Mouse (Mus musculus): ENCODE results near the gene Tril. TPM values are rescaled to one million over a fixed set of nuclear protein-coding genes. Genes with fewer than 3 reads are reported as not detected.

Tril gene
- polyA plus RNA-seq, 1 experiment from 2014 or later = 94.9 TPM

DNA sequence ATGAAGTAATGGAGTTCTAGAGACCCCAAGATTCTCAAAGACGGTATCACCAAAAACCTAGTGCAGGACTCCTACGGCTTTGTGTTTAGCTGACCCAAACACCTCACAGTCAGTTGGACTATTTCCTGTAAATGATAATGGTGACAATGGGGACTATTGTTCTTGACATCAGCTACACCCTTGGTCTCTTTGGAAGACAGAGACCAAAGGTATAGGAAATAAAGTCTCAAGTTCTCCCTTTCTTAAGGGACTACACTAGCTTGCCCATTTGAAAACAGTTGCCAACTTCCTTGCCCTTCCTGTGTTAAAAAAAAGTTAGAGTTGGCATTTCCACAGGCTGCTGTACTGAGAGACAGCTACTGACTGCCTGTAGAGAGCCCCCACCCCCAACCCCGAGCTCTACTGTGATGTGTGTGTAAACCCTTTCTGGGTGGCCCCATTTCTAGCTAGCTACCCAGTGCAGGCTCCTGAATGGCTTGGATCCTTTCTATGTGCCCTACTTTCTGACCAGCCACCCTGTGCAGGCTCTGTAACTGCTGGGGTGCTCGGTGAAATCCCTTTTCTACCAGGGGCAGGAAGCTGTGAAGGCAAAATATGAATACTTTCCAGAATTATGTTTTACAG lies 19.2 kb downstream of the Tril start:
- no peak overlapping the region for H3K4me3 ChIP-seq (ENCODE audit: low read length)
- WGBS = 63% methylated on average over 4 of the region's 4 CpGs

DNA sequence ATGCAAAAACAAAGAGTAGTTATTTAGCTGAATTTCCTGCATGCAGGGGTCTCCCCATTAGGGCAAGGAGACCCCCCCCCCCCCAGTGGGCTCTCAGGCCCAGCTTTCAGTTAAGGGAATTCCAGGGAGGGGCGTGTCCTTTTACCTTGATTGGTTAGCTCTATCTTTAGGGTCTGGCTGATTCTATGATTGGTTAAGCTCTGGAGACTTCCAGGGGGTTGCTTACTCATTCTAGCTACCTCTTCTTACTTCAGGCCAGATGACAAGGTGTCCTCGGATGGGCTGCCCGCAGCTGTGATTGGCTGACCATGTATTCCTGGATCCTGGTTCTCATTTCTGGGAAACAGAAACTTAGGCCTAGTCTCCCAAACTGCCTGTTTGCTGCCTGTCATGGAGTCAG lies 21.8 kb downstream of the Tril start:
- Histone ChIP-seq H3K4me1 (ENCODE audit: control insufficient read depth, insufficient read depth, low read length) (peaks cover 9% of the 10 kb centered on the region; the same call in 1 of the 2 replicates), H3K27me3 (ENCODE audit: control insufficient read depth, insufficient read depth, low read length) (no peaks in the 10 kb centered on the region), H3K9me3 (ENCODE audit: control insufficient read depth, low read length) (no peaks in the 10 kb centered on the region), H3K27ac (ENCODE audit: low read depth, low read length) (no peak overlapping the region), H3K9ac (ENCODE audit: low read depth, low read length) (no peak overlapping the region), H3K36me3 (ENCODE audit: control insufficient read depth, insufficient read depth, low read length) (no peaks in the 10 kb centered on the region), H3K4me2 (replicated peaks; ENCODE audit: low read depth, low read length) (no peak overlapping the region), H3K4me3 (ENCODE audit: low read length) (no peak overlapping the region)
- ATAC-seq (ENCODE audit: low FRiP score, low TSS enrichment) = no peak
- WGBS = 84% methylated on average over 3 of the region's 3 CpGs

More for the DNA sequence above, 19.2 kb downstream of the Tril start:
- Histone ChIP-seq H3K27me3 (ENCODE audit: control insufficient read depth, insufficient read depth, low read length) (no peaks in the 10 kb centered on the region), H3K27ac (ENCODE audit: low read depth, low read length) (no peak overlapping the region), H3K4me2 (replicated peaks; ENCODE audit: low read depth, low read length) (no peak overlapping the region), H3K4me1 (ENCODE audit: control insufficient read depth, insufficient read depth, low read length) (peaks cover 7% of the 10 kb centered on the region), H3K36me3 (ENCODE audit: control insufficient read depth, insufficient read depth, low read length) (no peaks in the 10 kb centered on the region), H3K9me3 (ENCODE audit: control insufficient read depth, low read length) (no peaks in the 10 kb centered on the region), H3K9ac (ENCODE audit: low read depth, low read length) (no peak overlapping the region)
- no peak for ATAC-seq (ENCODE audit: low FRiP score, low TSS enrichment)

DNA sequence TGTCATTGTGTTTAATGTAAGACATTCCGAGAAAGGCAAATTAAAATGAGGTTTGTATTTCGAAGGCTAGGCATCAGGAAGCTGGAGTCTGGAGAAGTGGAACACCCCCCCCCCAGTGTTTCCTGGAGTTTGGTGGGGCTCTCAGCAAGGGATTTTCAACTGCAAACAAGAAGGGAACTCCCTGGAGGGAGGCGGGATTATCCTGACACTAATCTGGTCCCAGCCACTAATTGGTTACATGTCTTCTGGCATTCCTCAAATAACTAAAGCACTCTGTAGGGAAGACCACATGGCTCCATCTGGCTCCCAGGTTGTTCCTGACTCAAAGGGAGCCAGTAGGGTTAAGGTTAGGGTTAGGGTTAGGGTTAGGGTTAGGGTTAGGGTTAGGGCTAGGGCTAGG lies 23.8 kb downstream of the Tril start:
- 82% methylated on average over 3 of the region's 3 CpGs for WGBS
- H3K9me3 ChIP-seq (ENCODE audit: control insufficient read depth, low read length) = no peaks in the 10 kb centered on the region
- H3K4me3 ChIP-seq (ENCODE audit: low read length) = no peak overlapping the region
- H3K9ac ChIP-seq (ENCODE audit: low read depth, low read length) = no peak overlapping the region
- no peak overlapping the region for H3K27ac ChIP-seq (ENCODE audit: low read depth, low read length)
- peaks cover 6% of the 10 kb centered on the region; the same call in 1 of the 2 replicates for H3K4me1 ChIP-seq (ENCODE audit: control insufficient read depth, insufficient read depth, low read length)
- ATAC-seq (ENCODE audit: low FRiP score, low TSS enrichment) = no peak
- H3K4me2 ChIP-seq (replicated peaks; ENCODE audit: low read depth, low read length) = no peak overlapping the region
- H3K27me3 ChIP-seq (ENCODE audit: control insufficient read depth, insufficient read depth, low read length) = no peaks in the 10 kb centered on the region
- no peaks in the 10 kb centered on the region for H3K36me3 ChIP-seq (ENCODE audit: control insufficient read depth, insufficient read depth, low read length)

DNA sequence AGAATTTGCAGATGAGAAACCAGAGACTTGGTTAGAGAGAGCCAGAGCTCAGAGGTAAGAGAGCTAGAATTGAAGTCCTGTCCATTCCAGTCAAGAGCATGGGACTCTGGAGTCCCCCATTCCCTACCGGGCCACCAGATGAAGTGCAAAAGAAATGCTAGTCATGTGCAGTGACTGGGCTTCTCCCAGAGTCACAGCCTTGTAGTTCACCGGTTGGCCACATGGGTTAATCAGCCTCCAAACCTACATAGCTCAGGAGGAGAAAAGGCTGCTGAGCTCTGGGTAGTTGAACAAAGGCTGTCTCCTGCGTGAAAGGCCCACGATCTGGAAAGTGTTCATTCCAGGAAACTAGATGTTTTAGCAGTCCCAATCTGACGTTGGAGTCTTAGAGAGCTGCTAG lies 24.8 kb downstream of the Tril start:
- Histone ChIP-seq H3K27ac (ENCODE audit: low read depth, low read length) (no peak overlapping the region), H3K4me3 (ENCODE audit: low read length) (no peak overlapping the region), H3K9ac (ENCODE audit: low read depth, low read length) (no peak overlapping the region), H3K4me1 (ENCODE audit: control insufficient read depth, insufficient read depth, low read length) (peaks cover 6% of the 10 kb centered on the region; the same call in 1 of the 2 replicates), H3K36me3 (ENCODE audit: control insufficient read depth, insufficient read depth, low read length) (no peaks in the 10 kb centered on the region), H3K9me3 (ENCODE audit: control insufficient read depth, low read length) (no peaks in the 10 kb centered on the region), H3K27me3 (ENCODE audit: control insufficient read depth, insufficient read depth, low read length) (no peaks in the 10 kb centered on the region), H3K4me2 (replicated peaks; ENCODE audit: low read depth, low read length) (no peak overlapping the region)
- WGBS = 13% methylated on average over 5 of the region's 5 CpGs
- peak; percentile 75; the same call in 1 of the 2 replicates for ATAC-seq (ENCODE audit: low FRiP score, low TSS enrichment)

DNA sequence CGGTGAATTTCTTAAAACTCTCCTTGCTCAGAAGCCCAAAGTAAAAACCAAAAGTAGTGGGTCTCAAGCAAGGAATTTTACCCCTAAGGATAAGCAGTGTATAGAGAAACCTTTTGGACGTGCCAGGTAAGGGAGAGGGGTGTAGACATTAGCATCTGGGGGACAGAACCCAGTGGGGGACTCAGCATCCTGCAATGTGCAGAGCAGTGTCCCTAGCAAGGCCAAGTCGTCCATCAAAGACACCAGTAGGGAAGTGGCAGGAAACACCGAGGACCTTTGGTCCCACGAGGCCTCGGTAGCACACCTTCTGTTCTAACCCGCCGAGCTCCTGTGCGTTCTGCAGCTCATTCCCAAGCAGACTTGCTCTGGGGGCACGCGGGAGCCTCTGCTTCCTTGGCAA lies 25.6 kb downstream of the Tril start:
- Histone ChIP-seq H3K27me3 (ENCODE audit: control insufficient read depth, insufficient read depth, low read length) (no peaks in the 10 kb centered on the region), H3K4me1 (ENCODE audit: control insufficient read depth, insufficient read depth, low read length) (peaks cover 6% of the 10 kb centered on the region; the same call in 1 of the 2 replicates), H3K4me3 (ENCODE audit: low read length) (no peak overlapping the region), H3K27ac (ENCODE audit: low read depth, low read length) (no peak overlapping the region), H3K9me3 (ENCODE audit: control insufficient read depth, low read length) (no peaks in the 10 kb centered on the region), H3K9ac (ENCODE audit: low read depth, low read length) (peak overlapping the region; percentile 12; the same call in 1 of the 2 replicates), H3K36me3 (ENCODE audit: control insufficient read depth, insufficient read depth, low read length) (no peaks in the 10 kb centered on the region), H3K4me2 (replicated peaks; ENCODE audit: low read depth, low read length) (peak overlapping the region; percentile 30; the same call in 1 of the 2 replicates)
- WGBS = 38% methylated on average over 11 of the region's 11 CpGs
- no peak for ATAC-seq (ENCODE audit: low FRiP score, low TSS enrichment)

DNA sequence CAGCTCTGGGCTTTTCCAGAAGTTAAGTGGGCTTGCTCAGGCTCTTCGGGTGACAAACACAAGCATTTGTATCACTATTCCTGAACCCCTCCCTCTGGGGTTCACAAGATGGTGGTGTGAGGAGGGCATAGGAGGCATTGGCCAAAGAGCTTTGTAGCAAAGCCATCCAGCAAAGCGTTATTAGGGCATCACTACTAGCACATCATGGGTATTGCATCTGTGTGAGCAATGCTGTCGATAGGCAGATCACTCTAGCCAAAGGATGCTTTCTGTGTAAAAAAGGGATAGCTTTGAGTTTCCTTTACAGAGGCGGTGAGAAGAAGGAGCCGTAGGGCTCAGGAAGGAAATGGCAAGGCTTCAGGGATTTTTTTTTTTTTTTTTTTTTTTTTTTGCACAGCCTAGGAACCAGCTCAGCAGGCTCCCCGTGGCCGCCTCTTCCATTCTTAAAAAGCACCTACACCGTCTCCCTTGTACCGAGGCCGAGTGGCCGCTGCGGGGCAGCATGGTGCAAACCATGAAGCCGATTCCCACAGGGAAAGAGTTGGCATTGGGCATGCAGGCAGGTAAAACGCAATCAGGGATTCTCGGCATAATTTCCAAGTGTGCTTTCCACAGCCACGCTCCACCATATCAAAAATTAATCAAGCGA lies 26.2 kb downstream of the Tril start:
- Histone ChIP-seq H3K9me3 (ENCODE audit: control insufficient read depth, low read length) (no peaks in the 10 kb centered on the region), H3K27ac (ENCODE audit: low read depth, low read length) (no peak overlapping the region), H3K9ac (ENCODE audit: low read depth, low read length) (no peak overlapping the region), H3K27me3 (ENCODE audit: control insufficient read depth, insufficient read depth, low read length) (no peaks in the 10 kb centered on the region), H3K4me2 (replicated peaks; ENCODE audit: low read depth, low read length) (peak overlapping the region; percentile 30; the same call in 1 of the 2 replicates), H3K36me3 (ENCODE audit: control insufficient read depth, insufficient read depth, low read length) (no peaks in the 10 kb centered on the region), H3K4me1 (ENCODE audit: control insufficient read depth, insufficient read depth, low read length) (peaks cover 6% of the 10 kb centered on the region; the same call in 1 of the 2 replicates), H3K4me3 (ENCODE audit: low read length) (no peak overlapping the region)
- peak; percentile 73; the same call in 1 of the 2 replicates for ATAC-seq (ENCODE audit: low FRiP score, low TSS enrichment)
- WGBS = 16% methylated on average over 17 of the region's 17 CpGs

DNA sequence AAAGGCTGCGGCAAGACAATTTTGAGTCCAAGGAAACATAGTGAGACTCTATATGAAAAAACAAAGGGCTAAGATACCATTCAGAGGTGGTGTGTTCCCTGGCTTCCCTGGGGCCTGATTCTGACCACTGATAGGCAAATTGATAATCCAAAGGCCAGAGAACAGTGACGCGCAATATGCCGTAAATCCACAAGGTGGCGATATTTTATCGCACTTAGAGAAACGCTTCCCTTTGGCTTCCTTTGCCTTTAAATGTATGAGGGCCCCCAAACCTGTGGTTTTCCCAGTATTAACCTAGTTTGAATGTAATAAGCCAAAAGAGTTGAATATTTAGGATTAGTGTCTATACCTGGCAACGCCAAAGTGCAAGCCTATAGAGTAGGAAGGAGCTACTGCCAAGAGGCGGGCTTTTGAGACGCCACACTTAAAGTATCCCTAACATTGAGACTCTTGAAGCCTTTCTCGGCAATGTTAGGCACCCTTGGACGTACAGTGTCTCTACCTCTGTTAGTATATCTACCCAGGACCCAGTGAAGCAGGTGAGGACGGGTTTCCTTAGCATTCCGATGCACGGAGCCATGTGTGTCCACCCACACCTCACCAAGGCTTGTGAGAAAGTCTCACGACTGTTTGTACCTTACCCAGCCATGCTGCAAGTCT lies 37.6 kb downstream of the Tril start:
- WGBS = 43% methylated on average over 16 of the region's 16 CpGs
- no peaks in the 10 kb centered on the region for H3K27me3 ChIP-seq (ENCODE audit: control insufficient read depth, insufficient read depth, low read length)
- no peaks in the 10 kb centered on the region for H3K36me3 ChIP-seq (ENCODE audit: control insufficient read depth, insufficient read depth, low read length)
- H3K27ac ChIP-seq (ENCODE audit: low read depth, low read length) = no peak overlapping the region
- no peaks in the 10 kb centered on the region for H3K4me1 ChIP-seq (ENCODE audit: control insufficient read depth, insufficient read depth, low read length)
- no peak overlapping the region for H3K4me3 ChIP-seq (ENCODE audit: low read length)
- H3K9ac ChIP-seq (ENCODE audit: low read depth, low read length) = no peak overlapping the region
- no peak overlapping the region for H3K4me2 ChIP-seq (replicated peaks; ENCODE audit: low read depth, low read length)
- no peaks in the 10 kb centered on the region for H3K9me3 ChIP-seq (ENCODE audit: control insufficient read depth, low read length)
- ATAC-seq (ENCODE audit: low FRiP score, low TSS enrichment) = no peak

DNA sequence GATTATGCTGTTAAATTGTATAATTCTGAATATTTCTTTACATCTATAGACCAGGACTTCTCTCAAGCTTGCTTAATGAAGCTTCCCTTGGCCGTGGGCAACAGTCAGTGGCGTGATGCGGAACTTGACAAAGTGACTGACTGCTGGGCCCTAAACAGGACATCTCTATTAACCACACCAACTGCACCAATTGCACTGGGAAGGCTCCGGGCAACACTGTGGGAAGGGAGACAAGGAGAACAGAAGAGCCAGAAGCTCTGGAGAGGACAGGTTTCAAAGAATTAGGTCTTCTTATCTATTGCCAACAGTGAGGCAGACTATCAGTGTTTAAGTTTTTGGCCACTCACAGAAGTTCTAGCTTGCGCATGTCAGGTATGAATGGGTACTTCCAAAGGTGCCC lies 38.4 kb downstream of the Tril start:
- Histone ChIP-seq H3K27ac (ENCODE audit: low read depth, low read length) (no peak overlapping the region), H3K9me3 (ENCODE audit: control insufficient read depth, low read length) (no peaks in the 10 kb centered on the region), H3K36me3 (ENCODE audit: control insufficient read depth, insufficient read depth, low read length) (no peaks in the 10 kb centered on the region), H3K4me3 (ENCODE audit: low read length) (no peak overlapping the region), H3K9ac (ENCODE audit: low read depth, low read length) (no peak overlapping the region), H3K4me1 (ENCODE audit: control insufficient read depth, insufficient read depth, low read length) (no peaks in the 10 kb centered on the region), H3K27me3 (ENCODE audit: control insufficient read depth, insufficient read depth, low read length) (no peaks in the 10 kb centered on the region), H3K4me2 (replicated peaks; ENCODE audit: low read depth, low read length) (no peak overlapping the region)
- WGBS = 90% methylated on average over 5 of the region's 5 CpGs
- ATAC-seq (ENCODE audit: low FRiP score, low TSS enrichment) = no peak

DNA sequence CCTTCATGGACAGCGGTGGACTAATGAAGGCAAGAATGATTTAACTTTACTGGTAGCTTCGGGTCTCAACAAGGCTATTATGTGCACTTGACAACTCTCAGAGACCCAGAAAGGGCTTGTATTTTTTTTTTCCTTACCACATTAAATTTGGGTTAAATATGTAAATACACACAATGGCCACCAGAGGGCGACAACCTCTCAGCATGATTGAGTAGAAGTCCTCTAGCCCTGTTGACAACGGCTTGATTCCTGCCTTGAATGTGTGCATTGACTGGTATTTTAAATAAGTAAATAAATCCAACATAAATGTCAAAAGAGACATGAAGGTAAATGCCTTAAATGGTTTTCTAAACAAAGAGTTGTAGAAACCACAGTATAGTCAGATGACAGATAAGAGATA lies 39.5 kb downstream of the Tril start:
- WGBS = 6% methylated on average over 4 of the region's 4 CpGs

More for the DNA sequence above, 39.5 kb downstream of the Tril start:
- H3K4me2 ChIP-seq (replicated peaks; ENCODE audit: low read depth, low read length) = no peak overlapping the region
- no peaks in the 10 kb centered on the region for H3K9me3 ChIP-seq (ENCODE audit: control insufficient read depth, low read length)
- no peaks in the 10 kb centered on the region for H3K4me1 ChIP-seq (ENCODE audit: control insufficient read depth, insufficient read depth, low read length)
- no peak overlapping the region for H3K4me3 ChIP-seq (ENCODE audit: low read length)
- H3K9ac ChIP-seq (ENCODE audit: low read depth, low read length) = no peak overlapping the region
- no peaks in the 10 kb centered on the region for H3K36me3 ChIP-seq (ENCODE audit: control insufficient read depth, insufficient read depth, low read length)
- no peak for ATAC-seq (ENCODE audit: low FRiP score, low TSS enrichment)
- H3K27ac ChIP-seq (ENCODE audit: low read depth, low read length) = no peak overlapping the region
- H3K27me3 ChIP-seq (ENCODE audit: control insufficient read depth, insufficient read depth, low read length) = no peaks in the 10 kb centered on the region

All from kidney, embryonic 14.5 days (tissue).